Mouse (Mus musculus): ENCODE measurements at regions not wholly inside any gene's neighbourhood (a gene's known extent, or its start where the extent isn't known, plus 50 kb on each side); places are given as distances from the start of the nearest gene placed in this dataset.
A peak's percentile ranks its signal among the peaks of the same experiment; 100 is the strongest.

DNA sequence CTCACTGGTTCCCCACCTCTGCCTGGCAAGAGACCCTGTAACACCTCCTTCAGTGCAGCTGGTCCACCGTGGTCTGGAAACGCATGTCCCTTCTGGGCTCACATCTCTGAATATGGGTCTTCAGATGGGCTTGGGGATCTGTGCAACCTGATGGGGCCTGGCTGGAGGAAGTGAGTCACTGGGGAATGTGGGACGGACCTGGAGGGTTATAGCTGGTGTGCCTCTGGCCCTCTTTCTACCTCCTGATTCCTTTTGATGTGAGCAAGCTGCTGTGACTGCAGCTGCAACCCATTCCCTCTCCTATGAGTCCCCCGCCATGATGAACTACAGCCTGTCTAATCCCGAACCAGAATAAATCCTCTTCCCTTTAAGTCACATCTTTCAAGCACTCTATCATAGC, 96.1 kb upstream of the Thy1 start:
- Histone ChIP-seq H3K4me1 (ENCODE audit: control insufficient read depth, insufficient read depth, low read length) (peaks cover 5% of the 10 kb centered on the region; the same call in 1 of the 2 replicates), H3K4me3 (replicated peaks; ENCODE audit: insufficient read depth, low read depth, low read length) (no peak overlapping the region), H3K27ac (ENCODE audit: insufficient read depth, low read length) (no peak overlapping the region), H3K27me3 (ENCODE audit: control insufficient read depth, insufficient read depth, low read length) (no peaks in the 10 kb centered on the region)
- no peak for DNase-seq
- WGBS = 62% methylated on average over 5 of the region's 5 CpGs
- TF ChIP-seq CTCF (IDR thresholded peaks at IDR 0.05; ENCODE audit: borderline replicate concordance, insufficient read depth, low read depth, low read length) (no peak), POLR2A (IDR thresholded peaks at IDR 0.05; ENCODE audit: borderline replicate concordance, insufficient read depth, low read length) (no peak)

DNA sequence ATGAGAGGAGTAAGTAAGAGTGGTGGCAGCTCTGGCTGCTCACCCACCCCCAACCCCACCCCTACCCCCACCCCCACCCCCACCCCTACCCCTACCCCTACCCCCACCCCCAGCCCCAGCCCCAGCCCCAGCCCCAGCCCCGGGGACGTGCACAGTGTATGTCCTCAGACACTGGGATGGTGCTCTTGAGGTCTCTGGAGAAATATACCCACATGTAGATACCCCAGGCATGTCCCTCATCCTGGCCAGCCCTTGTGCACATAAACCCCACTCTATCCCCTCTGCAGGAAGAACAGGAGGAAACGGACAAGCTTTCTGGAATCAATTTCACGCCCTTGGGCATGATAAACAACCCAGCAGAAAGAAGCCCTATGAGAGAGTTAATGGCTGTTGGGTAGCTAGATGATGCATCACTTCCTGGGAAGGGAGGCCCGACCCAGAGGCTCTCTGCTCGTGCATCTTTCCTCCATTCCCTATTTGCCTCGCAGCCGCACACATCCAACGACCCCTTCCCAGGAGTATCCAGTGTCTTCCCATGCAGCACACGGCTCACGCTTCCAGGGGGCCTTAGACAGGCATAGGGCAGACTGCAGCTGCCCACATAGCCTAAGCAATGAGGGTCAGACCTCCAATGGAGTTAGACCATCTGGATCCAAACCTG, 95.6 kb upstream of the Thy1 start:
- no peaks in the 10 kb centered on the region for H3K27me3 ChIP-seq (ENCODE audit: control insufficient read depth, insufficient read depth, low read length)
- H3K4me3 ChIP-seq (replicated peaks; ENCODE audit: insufficient read depth, low read depth, low read length) = no peak overlapping the region
- no peak overlapping the region for H3K27ac ChIP-seq (ENCODE audit: insufficient read depth, low read length)
- 27% methylated on average over 11 of the region's 11 CpGs for WGBS
- peaks cover 5% of the 10 kb centered on the region; the same call in 1 of the 2 replicates for H3K4me1 ChIP-seq (ENCODE audit: control insufficient read depth, insufficient read depth, low read length)
- no peak for TF ChIP-seq CTCF (IDR thresholded peaks at IDR 0.05; ENCODE audit: borderline replicate concordance, insufficient read depth, low read depth, low read length)
- no peak for DNase-seq

DNA sequence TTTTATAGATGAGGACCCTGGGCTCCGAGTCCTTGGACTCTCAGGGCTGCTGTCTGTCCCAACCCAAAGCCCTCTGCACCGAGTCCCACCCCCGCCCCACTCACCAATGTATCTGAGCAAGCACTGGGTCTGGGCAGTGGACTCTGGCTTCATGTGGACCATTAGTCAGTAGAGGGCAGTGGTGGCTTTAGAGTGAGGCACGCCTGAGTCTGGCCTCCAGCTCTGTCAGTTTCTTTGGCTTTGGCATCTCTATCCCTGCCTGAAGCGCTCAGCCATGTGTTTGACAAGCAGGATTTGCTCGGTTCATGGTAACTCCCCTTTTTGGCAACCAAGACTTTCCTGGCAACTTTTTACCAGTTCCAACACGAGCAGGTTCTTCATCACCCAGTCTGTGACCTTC, 90.1 kb upstream of the Thy1 start:
- 19% methylated on average over 7 of the region's 7 CpGs for WGBS
- Histone ChIP-seq H3K27me3 (ENCODE audit: control insufficient read depth, insufficient read depth, low read length) (no peaks in the 10 kb centered on the region), H3K4me1 (ENCODE audit: control insufficient read depth, insufficient read depth, low read length) (no peaks in the 10 kb centered on the region), H3K4me3 (replicated peaks; ENCODE audit: insufficient read depth, low read depth, low read length) (no peak overlapping the region), H3K27ac (ENCODE audit: insufficient read depth, low read length) (no peak overlapping the region)
- TF ChIP-seq CTCF (IDR thresholded peaks at IDR 0.05; ENCODE audit: borderline replicate concordance, insufficient read depth, low read depth, low read length) (peak; percentile 74), POLR2A (IDR thresholded peaks at IDR 0.05; ENCODE audit: borderline replicate concordance, insufficient read depth, low read length) (no peak)
- peak; percentile 46 to 50 for DNase-seq

DNA sequence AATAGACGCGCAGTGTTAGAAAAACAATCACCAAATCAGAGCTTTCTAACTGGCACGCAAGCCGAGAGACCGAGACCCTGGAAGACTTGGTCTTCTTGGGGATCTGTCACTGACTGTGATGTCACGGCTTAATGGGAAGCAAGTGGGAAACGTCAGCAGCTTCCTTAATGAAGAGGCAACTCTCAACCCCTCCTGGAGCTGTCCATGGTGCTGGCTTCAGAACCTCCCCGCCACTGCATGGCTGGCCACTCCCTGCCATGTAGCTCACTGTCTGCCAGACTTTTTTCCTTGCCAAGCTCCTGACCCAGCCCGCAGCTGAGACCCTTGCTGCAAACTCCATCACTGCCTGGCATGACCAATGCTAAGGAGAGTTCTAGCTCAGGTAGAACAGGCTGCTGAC, 83.6 kb upstream of the Thy1 start:
- H3K4me1 ChIP-seq (ENCODE audit: control insufficient read depth, insufficient read depth, low read length) = no peaks in the 10 kb centered on the region; the same call in 1 of the 2 replicates
- no peak overlapping the region for H3K4me3 ChIP-seq (replicated peaks; ENCODE audit: insufficient read depth, low read depth, low read length)
- WGBS = 37% methylated on average over 9 of the region's 9 CpGs
- H3K27me3 ChIP-seq (ENCODE audit: control insufficient read depth, insufficient read depth, low read length) = no peaks in the 10 kb centered on the region; the same call in 1 of the 2 replicates
- no peak overlapping the region for H3K27ac ChIP-seq (ENCODE audit: insufficient read depth, low read length)
- no peak for DNase-seq
- TF ChIP-seq POLR2A (IDR thresholded peaks at IDR 0.05; ENCODE audit: borderline replicate concordance, insufficient read depth, low read length) = no peak

- WGBS = 29% methylated on average over 12 of the region's 12 CpGs
- H3K4me3 ChIP-seq (replicated peaks; ENCODE audit: insufficient read depth, low read depth, low read length) = no peak overlapping the region
- DNase-seq = no peak
- H3K27me3 ChIP-seq (ENCODE audit: control insufficient read depth, insufficient read depth, low read length) = no peaks in the 10 kb centered on the region; the same call in 1 of the 2 replicates
- H3K27ac ChIP-seq (ENCODE audit: insufficient read depth, low read length) = no peak overlapping the region
- H3K4me1 ChIP-seq (ENCODE audit: control insufficient read depth, insufficient read depth, low read length) = peaks cover 3% of the 10 kb centered on the region; the same call in 1 of the 2 replicates
- TF ChIP-seq CTCF (IDR thresholded peaks at IDR 0.05; ENCODE audit: borderline replicate concordance, insufficient read depth, low read depth, low read length) (no peak), POLR2A (IDR thresholded peaks at IDR 0.05; ENCODE audit: borderline replicate concordance, insufficient read depth, low read length) (no peak)
Observed at GRCm38 (mm10) chr9:43961431-43961830, 81.8 kb upstream of the Thy1 start.

GRCm38 (mm10) chr9:43965171-43965570, 78.0 kb upstream of the Thy1 start:
- peaks cover 11% of the 10 kb centered on the region for H3K4me1 ChIP-seq (ENCODE audit: control insufficient read depth, insufficient read depth, low read length)
- no peak for DNase-seq
- H3K4me3 ChIP-seq (replicated peaks; ENCODE audit: insufficient read depth, low read depth, low read length) = no peak overlapping the region
- no peaks in the 10 kb centered on the region; the same call in 1 of the 2 replicates for H3K27me3 ChIP-seq (ENCODE audit: control insufficient read depth, insufficient read depth, low read length)
- no peak overlapping the region for H3K27ac ChIP-seq (ENCODE audit: insufficient read depth, low read length)
- TF ChIP-seq POLR2A (IDR thresholded peaks at IDR 0.05; ENCODE audit: borderline replicate concordance, insufficient read depth, low read length) = no peak
- no peak for TF ChIP-seq CTCF (IDR thresholded peaks at IDR 0.05; ENCODE audit: borderline replicate concordance, insufficient read depth, low read depth, low read length)
- 94% methylated on average over 4 of the region's 4 CpGs for WGBS

DNA sequence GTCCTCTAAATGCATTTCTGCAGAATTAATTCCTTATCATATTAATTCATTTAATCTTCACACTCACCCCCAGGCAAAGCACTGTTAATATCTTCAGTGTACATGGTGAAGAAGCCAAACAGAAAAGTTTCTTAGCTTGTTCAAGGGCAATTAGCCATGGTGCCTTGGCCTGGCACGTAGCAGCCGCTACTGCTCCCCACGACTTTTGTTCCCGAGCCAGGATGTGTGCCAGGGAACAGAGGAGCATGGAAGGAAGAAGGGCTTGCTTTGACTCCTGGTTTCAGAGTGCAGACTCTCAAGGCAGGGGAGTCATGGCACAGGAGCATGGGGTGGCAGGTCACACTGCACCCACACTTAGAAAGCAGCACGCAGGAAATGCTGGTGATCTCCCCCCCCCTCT, 77.4 kb upstream of the Thy1 start:
- TF ChIP-seq POLR2A (IDR thresholded peaks at IDR 0.05; ENCODE audit: borderline replicate concordance, insufficient read depth, low read length) (no peak), CTCF (IDR thresholded peaks at IDR 0.05; ENCODE audit: borderline replicate concordance, insufficient read depth, low read depth, low read length) (no peak)
- H3K27me3 ChIP-seq (ENCODE audit: control insufficient read depth, insufficient read depth, low read length) = no peaks in the 10 kb centered on the region
- 30% methylated on average over 5 of the region's 5 CpGs for WGBS
- peak in 1 of 2 experiments; percentile 17 for DNase-seq
- H3K4me1 ChIP-seq (ENCODE audit: control insufficient read depth, insufficient read depth, low read length) = peaks cover 17% of the 10 kb centered on the region
- H3K4me3 ChIP-seq (replicated peaks; ENCODE audit: insufficient read depth, low read depth, low read length) = no peak overlapping the region
- H3K27ac ChIP-seq (ENCODE audit: insufficient read depth, low read length) = no peak overlapping the region

GRCm38 (mm10) chr9:43970043-43970795, 73.0 kb upstream of the Thy1 start:
- TF ChIP-seq POLR2A (IDR thresholded peaks at IDR 0.05; ENCODE audit: borderline replicate concordance, insufficient read depth, low read length) (no peak), CTCF (IDR thresholded peaks at IDR 0.05; ENCODE audit: borderline replicate concordance, insufficient read depth, low read depth, low read length) (no peak)
- H3K4me1 ChIP-seq (ENCODE audit: control insufficient read depth, insufficient read depth, low read length) = peaks cover 22% of the 10 kb centered on the region
- no peak overlapping the region for H3K4me3 ChIP-seq (replicated peaks; ENCODE audit: insufficient read depth, low read depth, low read length)
- 19% methylated on average over 9 of the region's 9 CpGs for WGBS
- DNase-seq = peak; percentile 56 to 57
- no peaks in the 10 kb centered on the region for H3K27me3 ChIP-seq (ENCODE audit: control insufficient read depth, insufficient read depth, low read length)
- H3K27ac ChIP-seq (ENCODE audit: insufficient read depth, low read length) = no peak overlapping the region
